Mouse (Mus musculus): ENCODE measurements at regions not wholly inside any gene's neighbourhood (a gene's known extent, or its start where the extent isn't known, plus 50 kb on each side); places are given as distances from the start of the nearest gene placed in this dataset.

- DNase-seq (ENCODE audit: low spot score): peak; percentile 15
Measured at GRCm38 (mm10) chr13:37710913-37711312, 67.3 kb upstream of the Rreb1 start.

DNA sequence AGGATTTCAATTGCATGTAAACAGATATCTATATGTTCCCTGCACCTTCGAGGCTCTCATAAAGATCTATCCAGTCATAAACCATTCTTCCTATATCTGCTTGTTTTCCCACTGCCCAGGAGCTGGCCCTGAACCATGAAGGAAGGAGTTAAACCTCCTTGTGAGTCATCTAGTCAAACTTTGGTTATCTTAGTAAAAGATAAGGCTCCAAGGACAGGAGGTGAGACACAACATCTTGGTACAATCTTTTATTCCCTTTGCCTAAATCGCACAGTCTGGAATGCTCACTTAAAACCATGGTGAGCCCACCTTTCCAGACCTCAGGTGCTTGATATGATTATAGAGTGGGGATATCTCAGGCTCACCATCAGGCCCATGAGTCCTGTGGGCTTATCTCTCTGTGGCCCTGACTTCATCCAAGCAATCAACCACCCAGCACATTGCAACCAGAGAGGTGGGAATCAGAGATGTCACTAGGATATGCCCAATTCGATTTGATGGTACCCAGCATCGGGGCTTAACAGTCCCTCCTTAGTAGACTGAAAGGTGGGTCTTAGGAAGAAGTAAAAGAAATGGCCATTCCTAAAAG is 65.2 kb upstream of the Rreb1 start:
- no peak for DNase-seq (ENCODE audit: low spot score)

GRCm38 (mm10) chr13:37715058-37715712 is 63.0 kb upstream of the Rreb1 start:
- DNase-seq (ENCODE audit: low spot score): peak; percentile 19

- DNase-seq (ENCODE audit: low spot score): no peak
Measured at GRCm38 (mm10) chr13:37715770-37716693, 62.2 kb upstream of the Rreb1 start.

GRCm38 (mm10) chr13:37717793-37718192 is 60.4 kb upstream of the Rreb1 start:
- DNase-seq (ENCODE audit: low spot score): no peak

GRCm38 (mm10) chr13:37718364-37718763 is 59.8 kb upstream of the Rreb1 start:
- no peak for DNase-seq (ENCODE audit: low spot score)

Measured in urinary bladder, postnatal 14 days (tissue).